Mouse (Mus musculus) intestine, postnatal 0 days (tissue): ENCODE data around the gene Ptprcap. TPM values are rescaled to one million over a fixed set of nuclear protein-coding genes. Genes with fewer than 3 reads are reported as not detected.

Experiments used
- ATAC-seq: fragments of 200-750 bp; cut with Nextera tagmentation; 2 replicates; pipeline ENCODE4 v1.8.0; 2017; ENCODE audit warnings: mild to moderate bottlenecking, moderate TSS enrichment, moderate library complexity
- H3K27ac ChIP-seq: fragments of 300-500 bp; sonication (generic); 2 replicates; pipeline ENCODE4 v1.5.1; 2014; ENCODE audit warnings: mild to moderate bottlenecking, low read depth, low read length, moderate library complexity
- H3K27me3 ChIP-seq: fragments of 300-500 bp; sonication (generic); replicated peaks from 2 replicates; pipeline ENCODE4 v1.6.1; 2014; ENCODE audit warnings: low read length, mixed read lengths; ENCODE audit not compliant: control insufficient read depth, insufficient read depth
- H3K36me3 ChIP-seq: fragments of 300-500 bp; sonication (generic); 2 replicates; pipeline ENCODE4 v1.6.1; 2014; ENCODE audit warnings: mild to moderate bottlenecking, moderate library complexity; ENCODE audit not compliant: control insufficient read depth, insufficient read depth
- H3K4me1 ChIP-seq: fragments of 300-500 bp; sonication (generic); replicated peaks from 2 replicates; pipeline ENCODE4 v1.6.1; 2014; ENCODE audit warnings: antibody characterized with exemption, low read length, mixed read lengths; ENCODE audit not compliant: control insufficient read depth, insufficient read depth
- H3K4me2 ChIP-seq: fragments of 300-500 bp; sonication (generic); replicated peaks from 2 replicates; pipeline ENCODE4 v1.6.1; 2014; ENCODE audit warnings: low read depth, mild to moderate bottlenecking, moderate library complexity
- H3K4me3 ChIP-seq: fragments of 300-500 bp; sonication (generic); 2 replicates; pipeline ENCODE4 v1.5.1; 2014; ENCODE audit warnings: low read depth, low read length
- H3K9ac ChIP-seq: fragments of 300-500 bp; sonication (generic); 2 replicates; pipeline ENCODE4 v1.6.1; 2014; ENCODE audit warnings: mild to moderate bottlenecking, low read depth, low read length
- H3K9me3 ChIP-seq: fragments of 300-500 bp; sonication (generic); 2 replicates; pipeline ENCODE4 v1.6.1; 2016; ENCODE audit warnings: mixed run types; ENCODE audit not compliant: control insufficient read depth
- CTCF ChIP-seq: sonication (generic); IDR thresholded peaks from 2 replicates; pipeline ENCODE4 v1.5.1; 2016; ENCODE audit warnings: low read depth, mild to moderate bottlenecking, control low read depth, antibody characterized with exemption, moderate library complexity
- WGBS: fragments of 180-500 bp; shearing (Covaris S2); extraction: QIAGEN DNeasy Blood & Tissue Kit; methylation state at CpG from one replicate; pipeline ENCODE4 v1.1.7; 2014; 5-methylcytosine and 5-hydroxymethylcytosine counted together
- polyA plus RNA-seq: library from polyadenylated mRNA; unstranded; fragments of >200 nt; fragmentation: Nextera tagmentation; extraction: Ambion mirVana; gene quantifications from 2 replicates; pipeline ENCODE4 v1.2.1, GENCODE M21; 2015

The Ptprcap gene
- polyA plus RNA-seq, 1 experiment from 2014 or later, result 3.4 TPM

GRCm38 (mm10) chr19:4197180-4197579 is 43.8 kb downstream of the Ptprcap start:
- no peak overlapping the region for H3K4me3 ChIP-seq
- H3K36me3 ChIP-seq, result peaks cover 46% of the 10 kb centered on the region
- ATAC-seq, result no peak
- H3K4me2 ChIP-seq, result no peak overlapping the region
- H3K27ac ChIP-seq, result no peak overlapping the region
- 64% methylated on average over 3 of the region's 3 CpGs for WGBS
- no peaks in the 10 kb centered on the region for H3K9me3 ChIP-seq
- no peaks in the 10 kb centered on the region for H3K27me3 ChIP-seq
- H3K4me1 ChIP-seq, result peaks cover 18% of the 10 kb centered on the region
- H3K9ac ChIP-seq, result no peak overlapping the region
- TF ChIP-seq CTCF, result no peak

DNA sequence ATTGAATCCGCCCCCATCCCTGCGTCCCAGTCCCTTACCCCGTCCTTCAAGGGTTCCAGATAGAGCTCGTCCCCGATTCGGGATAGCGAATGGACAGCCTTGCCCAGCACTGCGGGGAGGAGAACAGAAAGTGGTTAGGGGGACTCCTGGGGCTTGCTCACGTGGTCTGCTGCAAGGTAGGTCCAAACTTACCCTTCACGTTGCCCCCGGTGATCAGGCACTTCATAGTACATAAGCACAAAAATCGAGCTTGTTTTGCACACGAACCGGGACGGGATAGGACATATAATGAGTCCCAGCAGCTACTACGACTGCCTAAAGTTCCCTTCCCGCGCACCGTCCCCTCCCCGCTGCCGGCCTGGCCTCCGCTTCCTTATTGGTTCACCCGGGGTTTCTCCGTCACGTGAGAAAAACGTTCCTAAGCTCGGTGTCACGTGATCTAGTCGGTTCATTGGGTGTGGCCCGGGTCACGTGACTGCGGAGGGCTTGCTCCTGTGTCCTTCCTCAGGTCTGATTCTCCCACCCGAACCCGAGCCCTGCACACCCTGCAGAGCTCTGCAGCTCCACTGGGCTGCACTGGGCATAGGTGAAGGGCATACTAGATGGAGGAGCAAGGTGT is 48.0 kb downstream of the Ptprcap start, which contains the start of gene Rad9a:
TSS of gene Rad9a (minus strand) at position 372 of the 619 bp plus-strand sequence.
- TF ChIP-seq CTCF, result no peak
- H3K4me1 ChIP-seq, result peaks cover 12% of the 10 kb centered on the region
- H3K4me2 ChIP-seq, result peak within 1 kb of the TSS; percentile 91
- no peaks in the 10 kb centered on the region for H3K9me3 ChIP-seq
- peak; percentile 78 for ATAC-seq
- H3K9ac ChIP-seq, result peak within 1 kb of the TSS; percentile 74
- WGBS, result under 1% methylated on average over 34 of the region's 34 CpGs
- H3K36me3 ChIP-seq, result peaks cover 20% of the 10 kb centered on the region
- peak within 1 kb of the TSS; percentile 60 for H3K27ac ChIP-seq
- H3K27me3 ChIP-seq, result 0 out of 2 replicates have a peak, but pooled peaks cover 2% of the 10 kb centered on the region
- peak within 1 kb of the TSS; percentile 70 for H3K4me3 ChIP-seq

GRCm38 (mm10) chr19:4202149-4202548 is 48.7 kb downstream of the Ptprcap start:
- no peak for TF ChIP-seq CTCF
- 25% methylated on average over 7 of the region's 7 CpGs for WGBS
- H3K4me3 ChIP-seq, result peak overlapping the region; percentile 70
- no peaks in the 10 kb centered on the region for H3K9me3 ChIP-seq
- 0 out of 2 replicates have a peak overlapping the region, but pooled peaks have one; percentile 0 for H3K27ac ChIP-seq
- peaks cover 12% of the 10 kb centered on the region; the same call in 1 of the 2 replicates for H3K4me1 ChIP-seq
- ATAC-seq, result no peak
- peak overlapping the region; percentile 74 for H3K9ac ChIP-seq
- 0 out of 2 replicates have a peak, but pooled peaks cover 2% of the 10 kb centered on the region for H3K27me3 ChIP-seq
- H3K36me3 ChIP-seq, result peaks cover 14% of the 10 kb centered on the region; the same call in 1 of the 2 replicates
- H3K4me2 ChIP-seq, result peak overlapping the region; percentile 91

DNA sequence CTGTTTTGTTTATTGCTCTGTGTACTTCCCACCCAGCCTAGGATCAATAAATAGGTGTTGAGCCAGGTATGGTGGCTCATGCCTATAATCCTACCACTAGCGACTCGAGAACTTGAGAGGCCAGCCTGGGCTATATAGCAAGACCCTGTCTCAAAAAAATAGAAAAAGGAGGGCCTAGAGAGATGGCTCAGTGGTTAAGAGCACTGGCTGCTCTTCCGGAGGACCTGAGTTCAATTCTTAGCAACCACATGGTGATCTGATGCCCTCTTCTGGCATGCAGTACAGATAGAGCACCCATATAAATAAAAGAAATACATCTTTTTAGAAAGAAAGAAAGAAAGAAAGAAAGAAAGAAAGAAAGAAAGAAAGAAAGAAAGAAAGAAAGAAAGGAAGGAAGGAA is 49.7 kb downstream of the Ptprcap start:
- Histone ChIP-seq H3K36me3 (peaks cover 8% of the 10 kb centered on the region; the same call in 1 of the 2 replicates), H3K4me1 (peaks cover 12% of the 10 kb centered on the region; the same call in 1 of the 2 replicates), H3K4me2 (no peak overlapping the region), H3K4me3 (no peak overlapping the region), H3K27me3 (0 out of 2 replicates have a peak, but pooled peaks cover 2% of the 10 kb centered on the region), H3K27ac (no peak overlapping the region), H3K9me3 (no peaks in the 10 kb centered on the region), H3K9ac (no peak overlapping the region)
- ATAC-seq, result no peak
- 53% methylated on average over 3 of the region's 3 CpGs for WGBS
- peak; percentile 37 for TF ChIP-seq CTCF

GRCm38 (mm10) chr19:4203604-4204326 is 50.4 kb downstream of the Ptprcap start:
- H3K4me2 ChIP-seq, result no peak overlapping the region
- H3K9me3 ChIP-seq, result no peaks in the 10 kb centered on the region
- 71% methylated on average over 13 of the region's 13 CpGs for WGBS
- no peak overlapping the region for H3K9ac ChIP-seq
- H3K27ac ChIP-seq, result no peak overlapping the region
- H3K36me3 ChIP-seq, result peaks cover 8% of the 10 kb centered on the region; the same call in 1 of the 2 replicates
- TF ChIP-seq CTCF, result no peak
- H3K4me1 ChIP-seq, result peaks cover 12% of the 10 kb centered on the region; the same call in 1 of the 2 replicates
- H3K27me3 ChIP-seq, result 0 out of 2 replicates have a peak, but pooled peaks cover 2% of the 10 kb centered on the region
- ATAC-seq, result no peak
- H3K4me3 ChIP-seq, result no peak overlapping the region

DNA sequence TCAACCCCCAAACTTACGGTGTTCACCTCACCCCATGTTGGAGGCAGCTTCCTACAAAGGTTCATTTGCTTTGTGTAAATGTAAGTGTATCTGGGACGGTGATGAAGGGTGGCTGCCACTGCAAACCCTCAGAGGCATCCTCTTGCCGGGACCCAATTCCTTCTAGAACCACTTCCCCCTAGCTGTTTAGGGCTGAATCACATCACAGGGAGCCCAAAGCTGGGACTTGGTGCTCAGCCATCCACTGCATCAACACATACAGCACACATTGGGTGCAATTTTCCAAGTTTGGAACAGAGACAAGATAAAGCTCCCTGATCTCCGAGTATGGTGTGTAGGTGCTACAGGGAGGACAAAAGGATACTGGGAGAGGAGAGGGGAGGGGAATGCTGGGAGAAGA is 51.5 kb downstream of the Ptprcap start:
- 59% methylated on average over 4 of the region's 4 CpGs for WGBS
- H3K4me2 ChIP-seq, result no peak overlapping the region
- no peaks in the 10 kb centered on the region; the same call in 1 of the 2 replicates for H3K36me3 ChIP-seq
- no peak for ATAC-seq
- H3K4me3 ChIP-seq, result no peak overlapping the region
- H3K4me1 ChIP-seq, result peaks cover 12% of the 10 kb centered on the region; the same call in 1 of the 2 replicates
- no peaks in the 10 kb centered on the region for H3K9me3 ChIP-seq
- H3K27me3 ChIP-seq, result 0 out of 2 replicates have a peak, but pooled peaks cover 2% of the 10 kb centered on the region
- H3K27ac ChIP-seq, result no peak overlapping the region
- no peak overlapping the region for H3K9ac ChIP-seq
- no peak; the same call in 1 of the 2 replicates for TF ChIP-seq CTCF

Other genes starting within 250 kb of the Ptprcap start
- 76.2 and 83.0 TPM in 2 replicates for gene Tcirg1, start 246.5 kb upstream of the Ptprcap start, polyA plus RNA-seq
- gene Ndufs8, start 240.8 kb upstream of the Ptprcap start, polyA plus RNA-seq, result 303 and 317 TPM in 2 replicates
- 16.1 and 17.4 TPM in 2 replicates for gene Aldh3b1, start 223.8 kb upstream of the Ptprcap start, polyA plus RNA-seq
- 28.3 and 29.2 TPM in 2 replicates for gene Unc93b1, start 218.4 kb upstream of the Ptprcap start, polyA plus RNA-seq
- not detected in 2 replicates for gene Aldh3b3, start 195.0 kb upstream of the Ptprcap start, polyA plus RNA-seq
- gene Aldh3b2, start 181.3 kb upstream of the Ptprcap start, polyA plus RNA-seq, result 0.17 and 0.51 TPM in 2 replicates
- 32.3 and 34.5 TPM in 2 replicates for gene Acy3, start 167.0 kb upstream of the Ptprcap start, polyA plus RNA-seq
- 0.59 and 0.61 TPM in 2 replicates for gene Tbx10, start 160.9 kb upstream of the Ptprcap start, polyA plus RNA-seq
- 31.7 and 32.9 TPM in 2 replicates for gene Nudt8, start 153.0 kb upstream of the Ptprcap start, polyA plus RNA-seq
- 0.42 and 0.44 TPM in 2 replicates for gene Gm49405, start 153.0 kb upstream of the Ptprcap start, polyA plus RNA-seq
- 0.64 and 0.89 TPM in 2 replicates for gene Doc2g, start 150.3 kb upstream of the Ptprcap start, polyA plus RNA-seq
- gene Ndufv1, start 140.8 kb upstream of the Ptprcap start, polyA plus RNA-seq, result 244 and 255 TPM in 2 replicates
- 746 and 756 TPM in 2 replicates for gene Gstp1, start 115.6 kb upstream of the Ptprcap start, polyA plus RNA-seq
- gene Gstp2, start 107.6 kb upstream of the Ptprcap start, polyA plus RNA-seq, result 151 and 182 TPM in 2 replicates
- gene Gstp3, start 94.0 kb upstream of the Ptprcap start, polyA plus RNA-seq, result 68.7 and 72.6 TPM in 2 replicates
- not detected in 2 replicates for gene Cabp2, start 72.0 kb upstream of the Ptprcap start, polyA plus RNA-seq
- gene Cdk2ap2, start 56.4 kb upstream of the Ptprcap start, polyA plus RNA-seq, result 97.1 and 108 TPM in 2 replicates
- gene Pitpnm1, start 53.6 kb upstream of the Ptprcap start, polyA plus RNA-seq, result 13.7 and 16.3 TPM in 2 replicates
- gene Aip, start 27.7 kb upstream of the Ptprcap start, polyA plus RNA-seq, result 42.0 and 42.3 TPM in 2 replicates
- not detected in 2 replicates for gene Gpr152, start 13.8 kb upstream of the Ptprcap start, polyA plus RNA-seq
- gene Cabp4, start 9.6 kb upstream of the Ptprcap start, polyA plus RNA-seq, result 0.33 TPM in 2 replicates
- 237 and 239 TPM in 2 replicates for gene Coro1b, start 5.0 kb upstream of the Ptprcap start, polyA plus RNA-seq
- gene Rps6kb2, start 9.8 kb downstream of the Ptprcap start, polyA plus RNA-seq, result 33.9 and 35.1 TPM in 2 replicates
- gene Carns1, start 21.9 kb downstream of the Ptprcap start, polyA plus RNA-seq, result 0.90 TPM in 2 replicates
- 2.0 and 2.3 TPM in 2 replicates for gene Tbc1d10c, start 37.7 kb downstream of the Ptprcap start, polyA plus RNA-seq
- 370 and 382 TPM in 2 replicates for gene Ppp1ca, start 38.5 kb downstream of the Ptprcap start, polyA plus RNA-seq
- gene Rad9a, start 48.1 kb downstream of the Ptprcap start, polyA plus RNA-seq, result 12.3 and 13.5 TPM in 2 replicates
- 2.4 and 2.5 TPM in 2 replicates for gene Clcf1, start 60.6 kb downstream of the Ptprcap start, polyA plus RNA-seq
- not detected in 2 replicates for gene AC109138.7, start 60.8 kb downstream of the Ptprcap start, polyA plus RNA-seq
- 81.5 and 87.8 TPM in 2 replicates for gene Pold4, start 78.3 kb downstream of the Ptprcap start, polyA plus RNA-seq
- gene Ssh3, start 115.6 kb downstream of the Ptprcap start, polyA plus RNA-seq, result 18.1 and 18.5 TPM in 2 replicates
- 2.0 and 2.4 TPM in 2 replicates for gene Ankrd13d, start 129.5 kb downstream of the Ptprcap start, polyA plus RNA-seq
- gene Grk2, start 152.6 kb downstream of the Ptprcap start, polyA plus RNA-seq, result 14.4 and 18.5 TPM in 2 replicates
- gene Kdm2a, start 244.7 kb downstream of the Ptprcap start, polyA plus RNA-seq, result 21.0 and 21.2 TPM in 2 replicates